Mouse (Mus musculus) urinary bladder, postnatal 0 days (tissue): ENCODE results near the gene Ppp1r1c. TPM values are rescaled to one million over a fixed set of nuclear protein-coding genes. Genes with fewer than 3 reads are reported as not detected.

Experiments used
- polyA plus RNA-seq: library from polyadenylated mRNA; unstranded; fragments of >200 nt; fragmentation: Nextera tagmentation; extraction: Ambion mirVana; gene quantifications from 2 replicates; pipeline ENCODE4 v1.2.1, GENCODE M21; 2015

Ppp1r1c gene
- polyA plus RNA-seq = not detected in 2 replicates

DNA sequence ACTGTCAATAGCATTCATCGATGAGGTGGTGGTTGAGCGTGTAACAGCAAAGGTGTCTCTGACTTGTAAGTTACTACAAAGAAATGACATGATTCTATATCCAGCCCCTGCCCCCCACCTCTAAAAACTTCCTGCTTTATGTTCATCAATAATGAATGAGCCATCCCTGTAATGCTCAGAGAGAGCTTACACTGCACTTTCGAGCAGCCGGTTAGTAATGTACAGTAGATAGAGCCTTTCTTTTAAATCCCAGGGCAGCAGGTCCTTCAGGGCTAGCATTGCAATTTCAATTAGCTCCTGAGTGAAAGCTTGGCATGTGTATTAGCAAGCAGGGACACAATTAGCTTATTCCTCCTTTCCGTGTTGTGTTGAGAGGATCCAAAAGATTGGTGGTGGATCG, at the start of gene Ppp1r1c:
Ppp1r1c (plus strand) TSS at position 206 of the 400 bp plus-strand sequence.

Other genes starting within 250 kb of the Ppp1r1c start
- gene Itprid2, start 72.4 kb upstream of the Ppp1r1c start, polyA plus RNA-seq = 9.2 and 9.9 TPM in 2 replicates